Mouse (Mus musculus) gastrocnemius, postnatal 36 days (tissue): ENCODE data around the gene Slpi. TPM values are rescaled to one million over a fixed set of nuclear protein-coding genes. Genes with fewer than 3 reads are reported as not detected.
"Not testable (repeated sequence)": the region's sequence is repeated elsewhere in the genome, so short reads cannot be mapped to it uniquely, and the experiment has no call there.

Experiments
- DNase-seq, 2 experiments: peaks; one replicate each; pipeline ENCODE4 v3.0.0; 2022
- intact Hi-C: fragments of 180-260 bp; cut with DNase I; formaldehyde crosslinking; loops from one replicate; pipeline ENCODE4 v1.15.1; 2025
- total RNA-seq, 2 experiments: library from RNA; stranded (reverse); gene quantifications; 2 replicates each; pipeline ENCODE4 v1.2.3; 2021

The Slpi gene
- total RNA-seq, 2 experiments from 2014 or later: 1.1 TPM; not detected in 1

DNA sequence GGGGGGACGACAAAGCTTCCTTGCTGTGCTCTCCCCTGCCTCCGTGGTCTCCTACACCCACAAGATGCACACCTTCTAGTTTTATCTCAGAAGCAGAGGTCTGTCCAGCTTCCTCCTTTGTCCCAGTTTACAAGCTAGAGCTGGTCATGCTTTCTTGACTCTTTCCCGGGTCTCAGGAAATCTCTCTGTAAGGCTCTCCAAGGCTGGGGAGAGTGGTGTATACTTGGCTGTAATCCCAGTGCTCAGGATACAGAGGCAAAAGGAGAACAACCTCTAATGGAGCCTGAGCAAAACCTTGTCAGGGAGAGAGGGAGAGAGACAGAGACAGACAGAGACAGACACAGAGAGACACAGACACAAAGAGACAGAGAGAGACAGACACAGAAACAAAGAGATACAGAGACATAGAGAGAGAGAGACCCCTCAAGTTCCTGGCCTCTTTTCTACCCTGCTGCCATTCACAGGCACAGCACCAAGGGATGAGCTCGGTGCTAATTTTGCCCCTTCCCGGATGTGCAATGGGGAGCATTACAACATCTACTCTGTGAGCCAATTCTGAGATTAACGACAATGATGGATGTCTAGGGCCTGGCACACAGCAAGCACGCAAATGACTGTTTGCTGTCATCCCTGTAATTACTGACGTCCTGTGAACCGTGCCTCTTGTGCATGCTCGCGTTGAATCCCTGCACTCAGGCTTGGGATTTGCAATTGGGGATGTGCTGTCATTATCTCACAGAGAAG is 5.1 kb downstream of the Slpi start:
- intact Hi-C loops: no loop called here
- DNase-seq: no peak

DNA sequence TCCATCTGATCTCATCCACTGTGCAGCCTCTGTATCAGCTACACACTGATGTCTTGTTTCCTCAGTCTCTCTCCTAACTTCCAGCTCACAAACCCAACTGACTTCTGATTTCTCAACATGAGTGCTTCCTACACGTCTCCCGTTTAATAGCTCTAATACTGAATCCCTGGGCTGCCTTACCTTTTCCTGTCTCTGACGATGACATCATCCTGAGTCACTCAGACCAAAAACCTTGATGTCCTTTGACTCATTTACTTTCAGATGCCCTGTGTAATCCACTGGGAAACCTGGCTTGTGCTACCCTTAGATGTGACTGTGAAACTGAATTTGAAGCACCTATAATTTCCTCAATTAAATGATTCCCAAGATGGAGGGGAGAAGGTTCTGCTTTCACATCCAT is 5.9 kb downstream of the Slpi start:
- intact Hi-C loops: no loop called here
- DNase-seq: no peak

DNA sequence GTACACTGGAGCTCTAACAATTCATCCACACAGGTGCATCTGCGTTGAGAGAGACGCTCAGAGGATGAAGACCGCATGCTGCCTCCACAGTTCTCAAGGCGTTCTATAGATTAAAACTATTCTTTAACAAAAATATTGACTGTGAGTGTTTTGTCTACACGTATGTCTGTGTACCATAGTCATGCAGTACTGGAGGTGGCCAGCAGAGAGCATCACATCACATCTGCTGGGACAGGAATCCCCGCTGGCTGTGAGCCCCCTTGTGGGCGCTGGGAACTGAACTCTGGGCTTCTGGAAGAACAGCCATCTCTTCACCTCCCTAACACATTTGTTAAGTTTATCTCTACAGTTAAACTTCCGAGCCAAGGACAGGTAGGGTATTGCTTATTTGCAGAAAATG is 7.2 kb downstream of the Slpi start:
- intact Hi-C loops: no loop called here
- no peak for DNase-seq

- no peak for DNase-seq
- intact Hi-C loops: no loop called here
Observed at GRCm38 (mm10) chr2:164377478-164378426, 11.1 kb downstream of the Slpi start.

GRCm38 (mm10) chr2:164373187-164373586 is 15.7 kb downstream of the Slpi start:
- no peak for DNase-seq
- intact Hi-C loops: no loop called here

GRCm38 (mm10) chr2:164372408-164373053 is 16.4 kb downstream of the Slpi start:
- DNase-seq: no peak
- intact Hi-C loops: no loop called here

DNA sequence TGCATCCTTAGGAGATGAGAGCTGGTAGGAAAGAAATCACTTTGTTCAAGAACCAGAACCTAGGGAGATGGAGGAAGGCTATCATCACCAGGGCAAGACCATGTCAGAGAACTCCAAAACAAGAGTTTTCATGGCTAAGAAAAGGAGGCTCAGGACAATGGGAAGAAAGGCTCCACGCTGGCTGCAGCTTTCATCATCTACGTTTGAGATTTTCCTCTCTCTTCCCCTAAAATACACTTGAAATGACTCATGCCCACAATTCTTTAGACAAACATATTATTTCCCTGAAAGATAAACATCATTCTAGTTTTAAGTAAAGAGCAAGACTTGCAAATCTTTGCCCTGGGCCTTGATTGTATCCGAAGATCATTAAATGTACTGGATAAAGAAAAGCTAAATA is 17.5 kb downstream of the Slpi start:
- DNase-seq: no peak

GRCm38 (mm10) chr2:164368620-164369105 is 20.2 kb downstream of the Slpi start:
- no peak for DNase-seq
- intact Hi-C loops: no loop called here

More for the DNA sequence above, 17.5 kb downstream of the Slpi start:
- intact Hi-C loops: no loop called here

DNA sequence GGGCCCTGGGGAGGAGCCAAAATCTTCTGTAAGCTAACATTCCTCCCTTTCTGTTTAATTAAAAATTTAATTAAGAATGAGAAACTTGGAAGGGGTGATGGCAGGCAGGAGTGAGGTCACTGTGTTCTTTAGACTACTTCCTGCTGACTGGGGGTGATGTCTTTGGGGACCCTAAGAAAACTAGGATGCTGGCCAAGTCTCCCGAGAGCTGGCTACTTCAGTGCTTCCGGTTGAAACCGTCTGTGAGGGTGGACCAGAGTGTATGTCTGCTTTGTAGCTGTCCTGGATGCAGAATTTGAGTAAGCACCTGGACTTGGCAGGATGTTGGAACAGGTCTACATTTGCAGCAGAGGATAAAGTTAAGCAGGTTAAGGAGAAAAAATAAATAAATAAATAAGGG is 21.9 kb downstream of the Slpi start:
- intact Hi-C loops: no loop called here
- DNase-seq: no peak

DNA sequence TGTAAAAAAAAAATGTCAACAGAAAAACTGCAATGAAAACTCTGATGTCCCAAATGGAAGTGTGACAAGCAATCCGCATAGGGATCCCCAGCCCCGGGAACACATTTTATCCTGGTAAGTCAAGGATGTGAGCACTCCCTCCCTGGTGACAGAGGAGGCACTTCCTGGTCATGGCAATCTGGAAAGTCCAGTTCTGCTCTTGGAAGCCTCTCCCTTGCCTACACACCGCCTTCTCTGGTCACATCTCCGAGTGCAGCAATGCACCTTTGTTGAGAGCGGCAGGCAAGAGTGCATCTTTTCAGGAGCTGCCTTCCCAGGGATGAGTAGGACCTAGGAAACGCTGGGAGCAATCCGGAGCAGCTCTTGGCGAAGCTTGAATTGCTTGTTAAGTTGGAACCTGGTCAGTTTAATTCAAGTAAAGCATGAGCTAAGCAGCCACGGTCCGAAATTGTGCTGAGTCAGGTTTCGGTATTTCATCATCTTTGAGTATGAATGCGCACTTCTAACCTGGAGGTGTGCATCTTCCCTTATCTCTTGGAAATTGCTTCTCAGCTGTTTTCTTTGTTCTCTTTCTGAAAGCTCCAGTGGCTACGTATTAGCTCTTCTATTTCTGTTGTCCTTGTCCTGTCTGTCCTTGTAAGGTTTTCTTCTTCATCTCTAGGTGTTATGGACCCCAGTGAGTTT is 27.8 kb downstream of the Slpi start:
- intact Hi-C loops: no loop called here
- no peak for DNase-seq

DNA sequence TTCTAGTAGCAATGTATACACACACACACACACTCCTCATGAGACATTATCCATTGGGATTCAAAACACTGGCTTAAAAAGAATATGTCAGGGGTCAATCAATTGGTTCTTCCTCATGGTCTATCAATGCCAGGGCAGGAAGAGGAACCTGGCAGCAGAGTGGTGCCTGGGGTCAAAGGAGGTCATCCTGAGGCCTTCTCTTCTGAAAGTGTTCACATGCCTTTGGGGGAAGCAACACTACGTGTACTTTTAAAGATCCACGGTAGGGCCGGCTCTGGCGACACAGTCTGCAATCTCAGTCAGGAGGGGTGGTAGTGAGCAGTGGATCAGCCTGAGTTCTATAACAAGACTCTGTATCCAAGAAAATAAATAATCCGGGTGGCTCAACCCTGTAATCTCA is 29.2 kb downstream of the Slpi start:
- intact Hi-C loops: no loop called here
- DNase-seq: no peak

- intact Hi-C loops: no loop called here
- no peak for DNase-seq
Observed at GRCm38 (mm10) chr2:164359031-164359430, 29.9 kb downstream of the Slpi start.

DNA sequence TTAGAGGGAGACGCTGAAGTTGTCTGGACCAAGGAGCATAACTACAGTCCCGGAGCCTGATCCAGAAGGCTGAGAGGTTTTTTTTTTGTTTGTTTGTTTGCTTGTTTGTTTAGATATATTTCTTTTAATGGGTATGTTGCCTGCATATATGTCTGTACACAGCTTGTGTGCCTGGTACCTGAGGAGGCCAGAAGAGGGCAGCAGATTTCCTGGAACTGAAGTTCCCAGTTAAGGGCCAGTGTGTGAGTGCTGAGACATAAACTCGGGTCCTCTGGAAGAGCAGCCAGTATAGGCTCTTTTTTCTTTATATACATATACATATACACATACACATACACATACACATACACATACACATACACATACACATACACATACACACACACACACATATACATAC is 30.5 kb downstream of the Slpi start:
- no peak for DNase-seq
- intact Hi-C loops: no loop called here

DNA sequence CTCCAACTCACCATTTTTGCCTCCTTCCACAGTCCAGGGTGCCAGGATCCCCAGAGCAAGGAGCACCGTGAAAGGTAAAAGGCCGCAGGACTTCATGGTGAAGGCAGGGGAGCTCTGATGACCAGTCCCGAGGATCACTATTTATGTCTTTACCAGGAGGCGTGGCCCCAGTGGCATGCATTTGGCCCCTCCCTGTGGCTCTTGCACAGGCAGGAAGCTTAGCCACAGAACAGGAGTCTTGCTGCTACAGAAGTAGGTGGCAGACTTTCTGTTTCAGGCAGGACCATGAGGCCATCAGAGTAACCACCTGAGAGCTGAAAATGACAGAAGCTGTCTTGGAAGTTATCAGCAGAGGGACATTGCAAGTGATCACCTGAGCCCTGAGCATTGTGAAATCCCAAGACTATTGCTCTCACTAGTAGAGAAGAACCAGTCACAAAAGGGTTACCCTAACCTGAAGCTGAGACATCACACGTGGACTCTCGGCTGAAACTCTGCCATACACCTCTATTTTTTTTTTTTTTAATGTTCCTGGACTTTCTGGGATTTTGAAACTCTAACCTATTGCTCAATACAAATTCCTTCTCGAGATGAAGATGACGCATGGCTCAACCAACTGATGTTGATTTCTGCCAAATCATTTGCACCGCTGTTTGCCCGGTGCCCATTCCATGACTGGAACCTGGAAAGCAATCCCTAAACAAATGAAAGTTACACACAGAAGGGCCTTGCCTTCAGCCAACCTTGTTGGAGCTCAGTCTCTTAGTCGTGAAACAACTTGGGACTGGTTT is 32.5 kb downstream of the Slpi start:
- DNase-seq: no peak
- intact Hi-C loops: no loop called here

DNA sequence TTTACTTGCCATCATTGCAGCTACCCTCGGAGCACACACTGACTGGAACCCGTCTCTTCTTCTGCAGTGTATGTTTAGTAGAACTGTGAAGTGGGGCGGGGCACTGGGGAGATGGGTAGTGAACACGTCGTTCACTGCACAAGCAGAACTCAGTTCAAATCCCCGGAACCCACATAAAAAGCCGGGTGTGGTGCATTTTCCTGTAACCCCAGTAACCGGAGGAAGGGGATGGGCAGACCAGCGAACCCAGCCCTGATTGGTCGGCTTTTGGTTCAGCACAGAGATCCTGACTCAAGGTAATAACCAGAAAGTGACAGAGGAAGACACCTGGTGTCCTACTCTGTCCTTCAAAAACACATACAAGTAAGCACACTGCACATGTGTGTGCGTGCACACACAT is 35.5 kb downstream of the Slpi start:
- intact Hi-C loops: loop anchor here (5.0 kb wide), 1 partner anchor 221 kb away; no protein-coding TSS in a partner anchor
- no peak for DNase-seq

- DNase-seq: no peak
- intact Hi-C loops: loop anchor here (5.0 kb wide), 1 partner anchor 220 kb away; no protein-coding TSS in a partner anchor
Observed at GRCm38 (mm10) chr2:164352697-164353096, 36.2 kb downstream of the Slpi start.

GRCm38 (mm10) chr2:164348980-164349379 is 39.9 kb downstream of the Slpi start:
- intact Hi-C loops: loop anchor here (2.0 kb wide), 1 partner anchor 246 kb away; no protein-coding TSS in a partner anchor
- DNase-seq: no peak

DNA sequence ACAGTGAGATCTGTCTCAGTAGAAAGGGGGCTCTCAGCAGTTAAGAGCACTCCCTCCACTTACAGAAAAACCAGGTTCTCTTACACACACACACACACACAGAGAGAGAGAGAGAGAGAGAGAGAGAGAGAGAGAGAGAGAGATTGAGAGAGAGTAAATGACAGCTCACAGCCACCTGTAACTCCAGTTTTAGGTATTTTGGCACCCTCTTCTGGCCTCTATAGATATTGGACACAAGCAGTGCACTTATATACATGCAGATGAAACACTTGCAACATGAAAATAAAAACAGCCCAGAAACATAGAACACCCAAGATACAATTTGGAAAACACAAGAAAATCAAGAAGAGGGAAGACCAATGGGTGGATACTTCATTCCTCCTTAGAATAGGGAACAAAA is 41.2 kb downstream of the Slpi start:
- intact Hi-C loops: loop anchor here (2.0 kb wide), 1 partner anchor 245 kb away; no protein-coding TSS in a partner anchor
- DNase-seq: not testable (repeated sequence)

DNA sequence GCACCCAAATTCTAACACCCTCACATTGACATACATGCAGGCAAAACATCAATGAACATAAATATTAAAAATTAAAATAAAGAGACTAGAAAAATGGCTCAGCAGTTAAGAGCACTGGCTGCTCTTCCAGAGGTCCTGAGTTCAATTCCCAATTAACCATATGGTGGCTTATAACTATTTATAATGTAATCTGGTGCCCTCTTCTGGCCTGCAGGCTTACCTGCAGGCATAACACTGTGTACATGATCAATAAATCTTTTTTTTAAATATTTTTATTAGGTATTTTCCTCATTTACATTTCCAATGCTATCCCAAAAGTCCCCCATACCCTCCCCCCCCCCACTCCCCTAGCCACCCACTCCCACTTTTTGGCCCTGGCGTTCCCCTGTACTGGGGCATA is 45.2 kb downstream of the Slpi start:
- intact Hi-C loops: not testable (repeated sequence)

More for the DNA sequence above, 45.2 kb downstream of the Slpi start:
- DNase-seq: not testable (repeated sequence)
